Mouse (Mus musculus) ES-E14 (cell line): ENCODE results near the gene Dync1li1. TPM values are rescaled to one million over a fixed set of nuclear protein-coding genes. Genes with fewer than 3 reads are reported as not detected.
A peak's percentile ranks its signal among the peaks of the same experiment; 100 is the strongest.
"Not testable (repeated sequence)": the region's sequence is repeated elsewhere in the genome, so short reads cannot be mapped to it uniquely, and the experiment has no call there.

Experiments
- DNase-seq: peaks from one replicate; pipeline ENCODE4 v3.0.0-alpha.2; 2013; ENCODE audit warnings: low read depth, low spot score
- H3K27ac ChIP-seq: 2 replicates; pipeline ENCODE4 v1.5.1; 2012; ENCODE audit warnings: low read depth, mild to moderate bottlenecking, low read length, moderate library complexity, mixed read lengths; ENCODE audit not compliant: poor library complexity, insufficient read depth, severe bottlenecking
- H3K36me3 ChIP-seq: 2 replicates; pipeline ENCODE4 v1.6.1; 2012; ENCODE audit warnings: mild to moderate bottlenecking, low read length, moderate library complexity, mixed read lengths; ENCODE audit not compliant: control insufficient read depth, poor library complexity, insufficient read depth, severe bottlenecking
- H3K4me1 ChIP-seq, 2 experiments: fragments of 150-350 bp in 1 of 2; sonication (generic) in 1 of 2; 2 replicates each; pipeline ENCODE4 v1.6.1; 2012; ENCODE audit warnings: low read length in 2 of 2, mild to moderate bottlenecking in 1 of 2, mixed read lengths in 1 of 2; ENCODE audit not compliant: control insufficient read depth in 2 of 2, insufficient read depth in 2 of 2, poor library complexity in 1 of 2
- H3K4me3 ChIP-seq, 2 experiments: fragments of 150-350 bp in 1 of 2; sonication (generic) in 1 of 2; 2 replicates each; pipeline ENCODE4 v1.5.1; 2012; ENCODE audit warnings: low read length in 2 of 2, low read depth in 1 of 2, mild to moderate bottlenecking in 1 of 2, mixed read lengths in 1 of 2; ENCODE audit not compliant: insufficient read depth in 1 of 2, poor library complexity in 1 of 2, severe bottlenecking in 1 of 2
- H3K9ac ChIP-seq: 2 replicates; pipeline ENCODE4 v1.6.1; 2012; ENCODE audit warnings: low read depth, mild to moderate bottlenecking, low read length, mixed read lengths; ENCODE audit not compliant: poor library complexity, insufficient read depth, severe bottlenecking
- H3K9me3 ChIP-seq: fragments of 150-350 bp; sonication (generic); 2 replicates; pipeline ENCODE4 v1.6.1; 2012; ENCODE audit warnings: low read depth, mild to moderate bottlenecking, low read length; ENCODE audit not compliant: control insufficient read depth, insufficient read depth
- CHD2 ChIP-seq: IDR thresholded peaks from 2 replicates; pipeline ENCODE4 v1.6.1; 2014; ENCODE audit warnings: mild to moderate bottlenecking, low read depth, low read length, inconsistent platforms
- HCFC1 ChIP-seq: IDR thresholded peaks from 2 replicates; pipeline ENCODE4 v1.6.1; 2012; ENCODE audit warnings: low read length, inconsistent platforms, borderline replicate concordance; ENCODE audit not compliant: insufficient read depth
- MAFK ChIP-seq: IDR thresholded peaks from 2 replicates; pipeline ENCODE4 v1.6.1; 2014; ENCODE audit warnings: mild to moderate bottlenecking, low read depth, low read length, inconsistent platforms; ENCODE audit not compliant: insufficient read depth
- ZC3H11A ChIP-seq: IDR thresholded peaks from 2 replicates; pipeline ENCODE4 v1.6.1; 2012; ENCODE audit warnings: low read depth, mild to moderate bottlenecking, inconsistent platforms, low read length, borderline replicate concordance
- ZNF384 ChIP-seq: IDR thresholded peaks from 2 replicates; pipeline ENCODE4 v1.6.1; 2012; ENCODE audit warnings: low read depth, low read length, inconsistent platforms
- in situ Hi-C, 2 experiments: fragments of 600-800 bp; cut with MboI; formaldehyde crosslinking; loops; one replicate each; pipeline ENCODE4 v1.15.1; 2025; ENCODE audit warnings: low sequenced_read_pairs in 2 of 2, inconsistent platforms in 1 of 2; ENCODE audit not compliant: unreplicated experiment in 2 of 2
- total RNA-seq: library from RNA; depleted of rRNA; stranded (reverse); fragments of 300-350 nt; gene quantifications from 2 replicates; pipeline ENCODE4 v1.2.3, GENCODE M21; 2012

Dync1li1 gene
- total RNA-seq, 1 experiment, result 63.8 TPM

DNA sequence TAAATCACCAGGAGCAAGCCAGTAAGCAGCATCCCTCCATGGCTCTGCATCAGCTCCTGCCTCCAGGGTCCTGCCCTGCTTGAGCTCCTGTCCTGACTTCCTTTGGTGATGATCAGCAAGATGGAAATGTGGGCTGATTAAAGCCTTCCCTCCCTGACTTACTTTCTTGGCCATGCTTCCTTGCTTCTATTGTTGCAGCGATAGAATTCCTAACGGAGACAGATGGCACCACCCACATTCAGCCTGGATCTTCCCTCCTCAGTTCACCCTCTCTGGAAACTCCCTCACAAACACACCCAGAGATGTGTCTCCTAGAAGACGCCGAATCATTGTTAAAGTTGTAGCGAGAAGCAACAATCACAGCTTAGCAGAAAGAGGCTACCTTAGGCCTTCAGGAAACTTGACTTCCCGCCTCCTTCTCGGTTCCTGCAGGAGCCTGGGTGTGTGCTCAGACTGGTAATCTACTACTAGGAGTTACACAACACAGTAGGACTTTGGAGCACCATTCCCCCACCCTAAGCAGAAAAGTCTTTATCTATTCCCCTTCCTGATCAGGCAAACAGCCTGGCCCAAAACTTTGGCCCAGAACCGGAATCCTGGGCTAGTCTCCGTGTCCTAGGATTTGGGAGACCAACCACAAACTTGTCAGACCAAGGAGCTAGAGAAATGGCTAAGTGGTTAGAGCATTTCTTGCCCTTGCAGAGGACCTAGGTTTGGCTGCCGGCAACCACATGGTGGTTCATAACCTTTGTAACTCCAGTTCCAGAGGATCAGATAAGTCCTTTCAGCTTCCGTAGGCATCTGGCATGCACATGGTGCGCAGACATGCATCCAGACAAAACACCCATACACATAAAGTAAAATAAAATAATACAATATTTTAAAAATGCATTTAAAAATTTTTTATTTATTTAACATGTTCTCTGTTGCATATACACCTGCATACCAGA is 41.8 kb upstream of the Dync1li1 start:
- DNase-seq, result no peak
- no peaks in the 10 kb centered on the region for H3K9me3 ChIP-seq
- H3K4me3 ChIP-seq, result no peak overlapping the region
- no peak for TF ChIP-seq CHD2
- no peak for TF ChIP-seq ZNF384
- TF ChIP-seq ZC3H11A, result no peak
- no peak for TF ChIP-seq MAFK
- TF ChIP-seq HCFC1, result no peak
- H3K9ac ChIP-seq, result peak overlapping the region; percentile 34; the same call in 1 of the 2 replicates
- peak overlapping the region; percentile 71 for H3K27ac ChIP-seq
- in situ Hi-C loops, result no loop called here
- peaks cover 4 to 14% of the 10 kb centered on the region in 2 experiments; a peak in 1 of 4 replicates for H3K4me1 ChIP-seq
- H3K36me3 ChIP-seq, result no peaks in the 10 kb centered on the region

DNA sequence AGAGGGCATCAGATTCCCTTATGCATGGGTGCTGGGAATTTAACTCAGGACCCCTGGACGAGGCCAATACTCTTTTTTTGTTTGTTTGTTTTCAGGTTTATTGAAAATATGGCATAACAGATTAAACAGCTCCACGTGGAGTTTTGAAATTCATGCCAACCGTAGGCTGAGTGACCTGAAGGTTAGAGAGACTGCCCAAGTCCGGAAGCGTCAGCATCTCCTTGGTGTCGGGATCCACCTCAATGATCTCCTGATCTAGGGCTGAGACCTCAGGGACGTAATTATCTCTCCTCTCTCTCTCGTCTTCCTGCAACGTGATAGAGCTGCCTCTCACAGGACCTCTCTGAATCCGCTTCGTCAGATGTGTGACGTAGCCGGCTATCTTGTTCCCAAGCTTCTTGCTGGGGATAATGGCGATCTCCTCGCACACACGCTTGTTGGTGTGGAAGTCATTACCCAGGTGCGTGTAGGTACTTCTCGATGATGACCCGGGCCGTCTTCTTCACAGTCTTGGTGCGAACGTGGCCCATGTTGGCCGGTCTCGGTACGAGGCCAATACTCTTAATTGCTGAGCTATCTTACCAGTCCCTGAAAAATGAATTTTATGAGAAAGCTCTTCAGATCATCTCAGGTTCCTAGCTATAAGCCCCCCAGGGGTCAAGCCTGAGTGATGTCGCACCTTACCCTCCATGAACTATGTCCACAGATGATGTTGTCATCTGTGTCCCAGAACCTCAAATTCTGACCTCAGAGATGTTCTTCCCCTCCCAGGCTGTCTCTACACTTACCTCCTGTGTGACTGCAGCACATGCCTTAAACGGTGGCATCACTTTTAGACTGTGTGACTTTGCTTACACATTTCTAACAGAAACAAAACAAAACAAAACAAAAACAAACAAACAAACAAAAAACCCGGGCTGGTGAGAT is 40.8 kb upstream of the Dync1li1 start:
- DNase-seq, result no peak
- Histone ChIP-seq H3K36me3 (no peaks in the 10 kb centered on the region), H3K27ac (no peak overlapping the region), H3K9me3 (no peaks in the 10 kb centered on the region), H3K4me1 (peaks cover 4 to 14% of the 10 kb centered on the region in 2 experiments; a peak in 1 of 4 replicates), H3K9ac (no peak overlapping the region), H3K4me3 (no peak overlapping the region)
- in situ Hi-C loops, result no loop called here
- no peak for TF ChIP-seq MAFK
- TF ChIP-seq ZNF384, result no peak
- no peak for TF ChIP-seq CHD2
- TF ChIP-seq HCFC1, result no peak
- TF ChIP-seq ZC3H11A, result no peak

DNA sequence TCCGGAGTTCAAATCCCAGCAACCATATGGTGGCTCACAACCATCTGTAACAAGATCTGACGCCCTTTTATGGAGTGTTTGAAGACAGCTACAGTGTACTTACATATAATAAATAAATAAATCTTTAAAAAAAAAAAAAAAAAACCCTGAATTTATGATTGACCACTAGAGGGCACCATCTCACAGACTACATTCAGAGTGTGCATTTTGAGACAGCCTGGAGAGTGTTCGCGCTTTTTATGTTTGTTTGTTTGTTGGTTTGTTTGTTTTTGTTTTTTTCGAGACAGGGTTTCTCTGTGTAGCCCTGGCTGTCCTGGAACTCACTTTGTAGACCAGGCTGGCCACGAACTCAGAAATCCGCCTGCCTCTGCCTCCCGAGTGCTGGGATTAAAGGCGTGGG is 40.1 kb upstream of the Dync1li1 start:
- H3K27ac ChIP-seq, H3K4me3 ChIP-seq, DNase-seq, H3K9ac ChIP-seq, H3K36me3 ChIP-seq, H3K9me3 ChIP-seq, in situ Hi-C loops: not testable (repeated sequence)
- TF ChIP-seq ZNF384, result peak; percentile 96
- peaks cover 4 to 14% of the 10 kb centered on the region in 2 experiments; a peak in 1 of 4 replicates for H3K4me1 ChIP-seq

DNA sequence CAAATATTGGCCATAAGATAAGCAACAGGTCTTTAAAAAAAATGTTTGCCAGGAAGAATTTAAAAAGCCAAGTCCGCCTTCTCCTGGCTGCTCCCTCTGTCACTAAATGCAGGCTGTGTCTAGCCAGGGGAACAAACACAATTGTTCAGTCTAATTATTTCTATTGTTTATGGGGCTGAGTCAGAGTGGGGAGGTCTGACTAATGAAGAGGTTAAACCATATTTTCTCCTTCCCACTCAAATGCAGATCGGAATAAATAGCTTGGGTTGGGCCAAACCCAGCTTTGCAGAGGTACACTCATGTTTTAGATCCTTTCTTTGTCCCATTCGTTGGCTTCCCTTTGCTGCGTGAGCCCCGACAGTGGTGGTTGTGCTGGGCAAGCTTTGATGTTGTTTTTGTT is 39.2 kb upstream of the Dync1li1 start:
- Histone ChIP-seq H3K27ac (no peak overlapping the region), H3K9ac (no peak overlapping the region), H3K9me3 (no peaks in the 10 kb centered on the region), H3K4me1 (peaks cover 4 to 14% of the 10 kb centered on the region in 2 experiments; a peak in 1 of 4 replicates), H3K36me3 (no peaks in the 10 kb centered on the region), H3K4me3 (no peak overlapping the region)
- in situ Hi-C loops, result no loop called here
- DNase-seq, result no peak
- TF ChIP-seq HCFC1 (no peak), CHD2 (no peak), ZC3H11A (no peak), ZNF384 (no peak), MAFK (no peak)
